33 mouse cellular contexts compared by ENCODE assay signal in the genomic region with DNA sequence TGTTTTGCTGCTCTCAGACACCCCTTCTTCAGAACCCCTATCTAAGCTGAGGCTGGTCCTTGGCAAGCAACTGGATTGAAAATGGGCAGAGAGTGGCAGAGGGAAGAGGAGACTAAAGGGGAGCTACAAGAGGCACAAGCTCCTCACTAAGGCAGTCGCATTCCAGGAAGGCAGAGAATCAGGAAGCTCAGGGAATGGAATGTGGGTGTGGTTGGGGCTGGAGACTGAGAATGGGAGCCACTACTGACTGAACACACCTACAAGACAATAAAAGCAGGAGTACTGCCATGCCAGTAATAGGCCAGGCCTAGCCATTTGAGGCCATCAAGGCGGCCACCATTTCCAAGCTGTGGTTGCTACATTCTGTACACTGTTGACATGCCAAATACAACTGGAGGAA. TPM values are rescaled to one million over a fixed set of nuclear protein-coding genes. Genes with fewer than 3 reads are reported as not detected.
"Had no signal": no experiment of that assay in that cellular context is flagged by ENCODE, and none has a peak within 500 bp of the region (broad histone marks: within the 10 kb centered on the region; RNA-seq: fewer than 3 reads in every experiment).

No protein-coding gene starts in this region.

- H3K9ac ChIP-seq: heart, embryonic 12.5 days; hindbrain, embryonic 12.5 days; hindbrain, embryonic 14.5 days; intestine, embryonic 15.5 days; limb, embryonic 13.5 days; limb, embryonic 15.5 days; liver, embryonic 12.5 days; liver, embryonic 14.5 days had no signal

- DNase-seq: gastrocnemius, adult 2 months; gastrocnemius, postnatal 10 days; gastrocnemius, postnatal 25 days; heart, adult 18-20 months; heart, postnatal 10 days; heart, postnatal 4 days; kidney, adult 18-20 months; kidney, adult 8-10 months; kidney, postnatal 10 days; kidney, postnatal 25 days; kidney, postnatal 4 days; left cerebral cortex, postnatal 4 days had no signal

- H3K9me3 ChIP-seq: heart, embryonic 10.5 days; hindbrain, embryonic 10.5 days; hindbrain, embryonic 12.5 days; intestine, embryonic 15.5 days; limb, embryonic 15.5 days; liver, embryonic 12.5 days had no signal

- H3K27me3 ChIP-seq: heart, embryonic 12.5 days; hindbrain, embryonic 12.5 days; intestine, embryonic 15.5 days; limb, embryonic 13.5 days; limb, embryonic 15.5 days; liver, embryonic 12.5 days had no signal

- H3K36me3 ChIP-seq: heart, embryonic 10.5 days; heart, embryonic 12.5 days; hindbrain, embryonic 10.5 days; hindbrain, embryonic 12.5 days; intestine, embryonic 15.5 days; limb, embryonic 13.5 days; limb, embryonic 15.5 days; liver, embryonic 12.5 days had no signal

- H3K4me1 ChIP-seq: heart, embryonic 10.5 days; heart, embryonic 12.5 days; hindbrain, embryonic 10.5 days; hindbrain, embryonic 12.5 days; intestine, embryonic 15.5 days; limb, embryonic 13.5 days; limb, embryonic 15.5 days; liver, embryonic 12.5 days had no signal

- H3K4me3 ChIP-seq: gastrocnemius, adult 2 months; heart, embryonic 10.5 days; heart, embryonic 12.5 days; hindbrain, embryonic 10.5 days; hindbrain, embryonic 12.5 days; intestine, embryonic 15.5 days; layer of hippocampus, adult 2 months; left cerebral cortex, adult 2 months; limb, embryonic 13.5 days; limb, embryonic 15.5 days; liver, embryonic 12.5 days had no signal

- H3K27ac ChIP-seq: gastrocnemius, adult 2 months; heart, embryonic 10.5 days; hindbrain, embryonic 10.5 days; hindbrain, embryonic 12.5 days; hindbrain, embryonic 14.5 days; intestine, embryonic 15.5 days; layer of hippocampus, adult 2 months; left cerebral cortex, adult 2 months; limb, embryonic 13.5 days; limb, embryonic 15.5 days; liver, embryonic 12.5 days; liver, embryonic 14.5 days had no signal

RNA-seq across cellular contexts. Expression of gene Lrrc72, which starts 21.8 kb away (rescaled TPM):
- polyA plus RNA-seq: heart, embryonic 10.5 days; heart, embryonic 12.5 days; heart, embryonic 14.5 days; heart, embryonic 16.5 days; hindbrain, embryonic 10.5 days; hindbrain, embryonic 12.5 days; hindbrain, embryonic 14.5 days; hindbrain, embryonic 16.5 days; intestine, embryonic 15.5 days; intestine, postnatal 0 days; kidney, embryonic 14.5 days; kidney, embryonic 16.5 days; limb, embryonic 11.5 days; limb, embryonic 13.5 days; limb, embryonic 15.5 days; liver, adult 2 months; liver, embryonic 12.5 days; liver, embryonic 14.5 days; liver, embryonic 16.5 days had no signal
